Mouse (Mus musculus): Measurements from ENCODE around the gene Tnfsfm13.
A peak's percentile ranks its signal among the peaks of the same experiment; 100 is the strongest.

Tnfsfm13 gene

DNA sequence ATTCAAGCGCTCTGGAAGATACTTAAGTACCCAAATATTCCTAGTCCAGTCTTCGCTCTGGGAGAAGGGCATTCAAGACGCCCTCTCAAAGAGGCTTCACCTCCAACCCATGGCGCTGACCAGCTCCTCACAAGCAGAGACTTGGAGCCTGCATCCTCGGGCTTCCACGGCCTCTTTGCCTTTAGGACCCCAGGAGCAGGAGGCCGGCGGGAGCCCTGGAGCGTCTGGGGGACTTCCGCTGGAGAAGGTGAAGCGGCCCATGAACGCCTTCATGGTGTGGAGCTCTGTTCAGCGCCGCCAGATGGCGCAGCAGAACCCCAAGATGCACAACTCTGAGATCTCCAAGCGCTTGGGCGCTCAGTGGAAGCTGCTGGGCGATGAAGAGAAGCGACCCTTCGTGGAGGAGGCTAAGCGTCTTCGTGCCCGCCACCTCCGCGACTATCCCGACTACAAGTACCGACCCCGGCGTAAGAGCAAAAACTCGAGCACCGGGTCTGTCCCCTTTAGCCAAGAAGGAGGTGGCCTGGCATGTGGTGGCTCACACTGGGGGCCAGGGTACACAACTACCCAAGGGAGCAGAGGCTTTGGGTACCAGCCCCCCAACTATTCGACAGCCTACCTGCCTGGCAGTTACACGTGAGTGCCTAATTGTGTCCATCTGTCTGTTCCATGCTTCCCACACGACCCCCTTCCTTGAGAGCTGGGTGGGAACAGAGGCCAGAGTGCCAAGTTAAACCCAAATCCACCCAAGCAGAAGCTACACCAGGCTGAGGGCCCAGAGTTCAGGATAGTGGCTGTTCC, 40.4 kb downstream of the Tnfsfm13 start, which contains the start of gene Sox15:
Sox15 (plus strand) TSS at position 51 of the 801 bp plus-strand sequence.
- peak; percentile 67 for DNase-seq (ENCODE audit: low spot score)

DNA sequence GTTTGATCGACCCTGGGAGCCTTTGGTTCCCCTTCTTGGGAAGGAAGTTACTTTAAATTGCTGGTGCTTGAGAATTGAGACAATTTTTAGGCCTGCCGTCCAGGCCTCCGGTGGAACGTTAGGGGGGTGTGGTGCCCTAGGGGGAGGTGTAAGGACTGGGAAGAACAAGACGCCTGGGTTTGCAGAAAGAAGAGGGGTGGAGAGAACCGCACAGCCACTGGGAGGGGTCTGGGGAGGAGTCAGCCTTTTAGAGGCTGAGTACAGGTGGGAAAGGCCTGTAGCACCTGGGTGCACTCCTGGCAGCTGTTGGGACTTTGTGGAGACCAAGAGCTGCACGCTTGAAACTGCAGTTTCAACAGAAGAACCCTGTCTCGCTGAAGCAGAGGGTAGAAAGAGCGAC, 41.1 kb downstream of the Tnfsfm13 start:
- DNase-seq (ENCODE audit: low spot score): peak; percentile 36

DNA sequence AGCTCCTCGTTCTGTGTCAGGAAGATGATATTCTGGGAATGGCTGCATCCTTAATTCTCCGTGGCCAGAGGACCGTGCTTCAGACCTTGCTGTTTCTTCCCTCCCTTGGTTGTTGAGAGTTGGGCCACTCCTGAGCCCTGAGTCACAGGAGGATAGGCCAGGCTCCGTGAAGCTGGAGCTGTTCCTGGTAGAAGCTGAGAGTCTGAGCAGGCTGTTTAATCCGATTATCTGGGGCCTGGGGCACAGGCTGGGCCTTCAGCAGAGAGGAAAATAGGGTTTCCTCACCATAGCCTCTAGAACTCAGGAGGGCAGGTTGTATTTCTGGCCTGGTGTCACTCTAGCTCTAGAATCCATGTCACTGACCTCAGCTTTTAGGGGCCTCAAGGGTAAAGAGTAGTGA, 42.5 kb downstream of the Tnfsfm13 start:
- DNase-seq (ENCODE audit: low spot score): no peak

- no peak for DNase-seq (ENCODE audit: low spot score)
Observed at GRCm38 (mm10) chr11:69645860-69646259, 50.0 kb downstream of the Tnfsfm13 start.

DNA sequence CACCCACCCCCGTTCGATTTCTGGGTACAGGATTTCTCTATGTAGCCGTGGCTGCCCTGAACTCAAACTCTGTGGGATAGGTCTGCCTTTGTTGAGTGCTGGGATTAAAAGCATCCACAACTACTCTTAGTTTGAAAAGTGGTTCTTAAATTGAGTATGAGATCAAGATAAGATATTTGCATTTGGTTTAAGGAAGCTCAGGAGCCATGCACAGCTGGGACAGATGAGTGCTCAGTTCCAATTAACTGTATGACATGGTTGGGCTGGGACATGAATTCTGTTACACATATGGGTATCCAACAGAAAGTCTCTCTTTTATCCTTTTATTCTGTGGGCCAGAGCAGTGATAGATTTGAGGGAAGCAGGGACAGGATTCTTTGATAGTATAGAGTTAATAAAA, 60.4 kb downstream of the Tnfsfm13 start:
- no peak for DNase-seq (ENCODE audit: low spot score)

DNA sequence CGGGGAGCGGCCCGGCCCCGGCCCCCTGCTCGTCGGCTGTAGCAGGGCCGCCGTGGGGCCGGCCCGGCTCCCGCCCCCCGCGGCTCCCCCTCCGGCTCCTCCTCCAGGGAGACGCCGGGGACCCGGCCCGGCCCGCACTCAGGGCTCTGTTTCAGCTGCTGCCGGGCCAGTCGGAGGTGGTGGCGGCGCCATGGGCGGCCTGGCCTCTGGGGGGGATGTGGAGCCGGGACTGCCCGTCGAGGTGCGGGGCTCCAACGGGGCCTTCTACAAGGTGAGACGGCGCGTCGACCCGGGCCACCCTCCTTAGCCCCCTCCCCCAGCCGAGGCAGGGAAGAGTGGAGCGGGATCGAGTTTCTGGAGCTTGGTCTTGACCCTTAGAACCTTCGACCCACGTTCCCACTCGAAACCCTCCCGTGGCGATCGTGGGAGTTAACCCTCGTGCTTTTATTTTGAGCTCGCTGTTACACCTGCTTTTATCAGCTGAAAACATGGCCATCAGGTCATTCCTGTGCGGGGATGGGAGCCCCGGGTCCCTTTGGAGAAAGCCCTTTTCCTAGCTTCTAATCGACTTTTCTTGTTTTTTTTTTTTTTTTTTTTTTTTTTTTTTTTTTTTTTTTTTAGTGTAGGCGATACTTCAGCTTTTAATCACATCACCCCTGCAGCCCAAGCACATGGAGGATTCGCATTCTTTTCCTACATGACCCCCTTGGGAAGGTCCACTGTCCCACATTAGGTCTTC, 62.6 kb downstream of the Tnfsfm13 start:
- peak; percentile 79 for DNase-seq (ENCODE audit: low spot score)
